Mouse (Mus musculus): ENCODE data around the gene Ifnar1.

DNA sequence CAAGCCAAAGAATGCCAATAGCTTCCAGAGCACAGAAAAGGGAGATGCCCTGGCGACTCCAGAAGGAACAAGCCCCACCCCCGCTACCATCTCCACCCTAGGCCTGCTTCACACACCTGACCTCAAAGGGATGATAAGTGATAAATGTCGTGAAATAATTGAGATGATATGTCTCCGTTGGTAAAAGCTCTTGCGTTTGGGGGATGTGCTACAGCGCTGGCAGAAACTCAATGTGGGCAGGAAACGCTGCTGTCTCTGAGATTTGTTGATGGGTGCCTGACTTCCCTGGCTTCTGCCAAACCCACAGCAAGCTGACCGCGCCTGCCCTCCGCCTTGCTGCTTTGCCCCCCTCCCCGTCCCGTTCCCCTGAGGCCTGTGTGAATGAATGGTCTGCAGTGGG, 68.6 kb downstream of the Ifnar1 start:
- TF ChIP-seq CTCF (IDR thresholded peaks at IDR 0.05; ENCODE audit: control insufficient read depth, insufficient read depth, low read length) (no peak), POLR2A (IDR thresholded peaks at IDR 0.05; ENCODE audit: borderline replicate concordance, control insufficient read depth, low read depth, low read length) (no peak)

All from bone marrow, adult 2 months (tissue).